Mouse (Mus musculus) cortical plate, adult 2 months (tissue): ENCODE results near the gene Smim22.

Source experiments
- CTCF ChIP-seq: fragments of 200-500 bp; IDR thresholded peaks from 2 replicates; pipeline ENCODE4 v1.5.1; 2011; ENCODE audit warnings: mild to moderate bottlenecking, control low read depth, low read length; ENCODE audit not compliant: insufficient read depth; ENCODE audit errors: extremely low read depth
- POLR2A ChIP-seq: fragments of 200-500 bp; IDR thresholded peaks from 2 replicates; pipeline ENCODE4 v1.6.1; 2011; ENCODE audit warnings: mild to moderate bottlenecking, low read length, control low read depth; ENCODE audit not compliant: insufficient read depth; ENCODE audit errors: extremely low read depth

GRCm38 (mm10) chr16:4968426-4968825 is 38.7 kb upstream of the Smim22 start:
- TF ChIP-seq CTCF (no peak), POLR2A (no peak)
